28 mouse cellular contexts compared by ENCODE assay signal in the genomic region with DNA sequence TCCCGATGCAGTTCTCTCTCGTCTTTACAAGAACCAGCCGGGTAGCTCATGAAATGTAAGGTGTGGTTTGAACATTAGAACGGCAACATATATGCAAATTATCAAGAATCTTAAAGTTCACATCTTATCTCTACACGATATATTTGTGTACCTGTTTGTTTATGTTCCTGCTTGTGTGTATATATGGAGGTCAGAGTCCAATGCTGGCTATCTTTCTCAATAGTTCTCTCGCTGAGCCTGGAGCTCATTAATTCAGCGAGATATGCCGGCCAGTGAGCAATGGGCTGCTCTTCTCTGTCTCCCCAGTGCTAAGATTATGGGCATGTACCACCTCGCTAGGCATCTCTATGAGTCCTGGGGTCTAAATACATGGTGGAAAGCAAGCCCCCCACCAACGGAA. TPM values are rescaled to one million over a fixed set of nuclear protein-coding genes. Genes with fewer than 3 reads are reported as not detected.
A peak's percentile ranks its signal among the peaks of the same experiment; 100 is the strongest.
DNase-seq lines count a peak whose midpoint lies in the region; ATAC-seq and TF ChIP-seq lines count a peak whose summit lies in the region.
"Had no signal": no experiment of that assay in that cellular context is flagged by ENCODE, and none has a peak within 500 bp of the region (broad histone marks: within the 10 kb centered on the region; RNA-seq: fewer than 3 reads in every experiment).

No protein-coding gene starts in this region.

- ATAC-seq in intestine, postnatal 0 days, result peak; percentile 36; the same call in 1 of the 2 replicates
- ATAC-seq in intestine, embryonic 15.5 days, result no peak
- ATAC-seq in liver, postnatal 0 days, result peak; percentile 76
- ATAC-seq: activated CD4-positive, CD25-positive, alpha-beta regulatory T cell, adult 4 months; CD4-positive, CD25-positive, alpha-beta regulatory T cell, adult 4 months; forebrain, embryonic 14.5 days; forebrain, embryonic 16.5 days; Patski had no signal

- TF ChIP-seq CTCF in intestine, postnatal 0 days (IDR thresholded peaks at IDR 0.05; ENCODE audit: low read depth), result no peak
- no peak for TF ChIP-seq CTCF in liver, postnatal 0 days (IDR thresholded peaks at IDR 0.05; ENCODE audit: low read depth)
- no peak for TF ChIP-seq CTCF in small intestine, adult 2 months (IDR thresholded peaks at IDR 0.05; ENCODE audit: extremely low read depth, insufficient read length, insufficient replicate concordance, low read depth, low read length)

- no peak for TF ChIP-seq POLR2A in small intestine, adult 2 months (IDR thresholded peaks at IDR 0.05; ENCODE audit: low read depth, low read length)

- 72% methylated on average over 10 of the region's 10 CpGs for WGBS in intestine, postnatal 0 days
- 87% methylated on average over 10 of the region's 10 CpGs for WGBS in intestine, embryonic 15.5 days
- 71% methylated on average over 10 of the region's 10 CpGs for WGBS in liver, postnatal 0 days (ENCODE audit: insufficient replicate concordance)
- WGBS in small intestine, adult 2 months, result 49% methylated on average over 10 of the region's 10 CpGs

- no peak overlapping the region for H3K4me2 ChIP-seq in intestine, postnatal 0 days (replicated peaks; ENCODE audit: low read depth)
- no peak overlapping the region for H3K4me2 ChIP-seq in intestine, embryonic 15.5 days (replicated peaks)
- no peak overlapping the region for H3K4me2 ChIP-seq in liver, postnatal 0 days (ENCODE audit: low read depth, low read length)
- H3K4me2 ChIP-seq: embryonic facial prominence, embryonic 13.5 days; embryonic facial prominence, embryonic 15.5 days; forebrain, embryonic 12.5 days had no signal

- no peak for DNase-seq in liver, postnatal 0 days
- no peak for DNase-seq in liver
- DNase-seq: adrenal gland, adult 8-10 months; adrenal gland, postnatal 14 days; adrenal gland, postnatal 36 days; B cell, adult 2 months; cerebellum, adult 11 months; cerebellum, adult 18-20 months; cerebellum, adult 8-10 months; cerebellum, adult 9-11 months; cerebellum, postnatal 14 days; cerebellum, postnatal 36 days; embryo, embryonic 11 days had no signal

- no peaks in the 10 kb centered on the region; the same call in 1 of the 2 replicates for H3K36me3 ChIP-seq in intestine, postnatal 0 days (ENCODE audit: control insufficient read depth, insufficient read depth)
- no peaks in the 10 kb centered on the region for H3K36me3 ChIP-seq in intestine, embryonic 15.5 days
- no peaks in the 10 kb centered on the region for H3K36me3 ChIP-seq in liver, postnatal 0 days (replicated peaks; ENCODE audit: insufficient read depth, low read length)
- no peaks in the 10 kb centered on the region for H3K36me3 ChIP-seq in small intestine, adult 2 months (ENCODE audit: control insufficient read depth, insufficient read depth, low read length)
- H3K36me3 ChIP-seq: embryonic facial prominence, embryonic 13.5 days; embryonic facial prominence, embryonic 15.5 days; forebrain, embryonic 10.5 days; forebrain, embryonic 12.5 days; G1E had no signal

- no peak overlapping the region for H3K4me3 ChIP-seq in intestine, postnatal 0 days (ENCODE audit: low read depth, low read length)
- H3K4me3 ChIP-seq in intestine, embryonic 15.5 days (replicated peaks), result no peak overlapping the region
- H3K4me3 ChIP-seq in liver, postnatal 0 days (ENCODE audit: low read depth, low read length), result no peak overlapping the region
- no peak overlapping the region for H3K4me3 ChIP-seq in small intestine, adult 2 months (ENCODE audit: low read depth, low read length)
- H3K4me3 ChIP-seq: embryonic facial prominence, embryonic 13.5 days; embryonic facial prominence, embryonic 15.5 days; erythroblast, embryonic 14.5 days; forebrain, embryonic 10.5 days; forebrain, embryonic 12.5 days had no signal

- H3K27ac ChIP-seq in intestine, postnatal 0 days (ENCODE audit: low read depth, low read length), result no peak overlapping the region
- H3K27ac ChIP-seq in intestine, embryonic 15.5 days, result no peak overlapping the region
- peak overlapping the region; percentile 83 for H3K27ac ChIP-seq in liver, postnatal 0 days (ENCODE audit: low read depth)
- H3K27ac ChIP-seq in small intestine, adult 2 months (ENCODE audit: insufficient read depth, low read depth, low read length), result peak overlapping the region; percentile 89
- H3K27ac ChIP-seq: embryonic facial prominence, embryonic 13.5 days; embryonic facial prominence, embryonic 15.5 days; forebrain, embryonic 10.5 days; forebrain, embryonic 12.5 days had no signal

- no peak for TF ChIP-seq EP300 in liver, postnatal 0 days (IDR thresholded peaks at IDR 0.05; ENCODE audit: low read depth)

- no peak overlapping the region for H3K9ac ChIP-seq in intestine, postnatal 0 days (ENCODE audit: low read depth, low read length)
- no peak overlapping the region for H3K9ac ChIP-seq in intestine, embryonic 15.5 days
- H3K9ac ChIP-seq in liver, postnatal 0 days (replicated peaks), result no peak overlapping the region
- H3K9ac ChIP-seq: embryonic facial prominence, embryonic 13.5 days; embryonic facial prominence, embryonic 15.5 days; forebrain, embryonic 12.5 days had no signal

- no peaks in the 10 kb centered on the region for H3K27me3 ChIP-seq in intestine, postnatal 0 days (replicated peaks; ENCODE audit: control insufficient read depth, insufficient read depth, low read length)
- H3K27me3 ChIP-seq in intestine, embryonic 15.5 days (replicated peaks), result no peaks in the 10 kb centered on the region
- no peaks in the 10 kb centered on the region for H3K27me3 ChIP-seq in liver, postnatal 0 days (ENCODE audit: insufficient read depth, low read length)
- no peaks in the 10 kb centered on the region for H3K27me3 ChIP-seq in small intestine, adult 2 months (ENCODE audit: control insufficient read depth, insufficient read depth, low read length)
- H3K27me3 ChIP-seq: CH12.LX; embryonic facial prominence, embryonic 13.5 days; embryonic facial prominence, embryonic 15.5 days; forebrain, embryonic 12.5 days; Patski had no signal

- H3K4me1 ChIP-seq in intestine, postnatal 0 days (replicated peaks; ENCODE audit: control insufficient read depth, insufficient read depth, low read length), result no peaks in the 10 kb centered on the region
- H3K4me1 ChIP-seq in intestine, embryonic 15.5 days (replicated peaks), result no peaks in the 10 kb centered on the region
- H3K4me1 ChIP-seq in liver, postnatal 0 days (ENCODE audit: insufficient read depth), result peaks cover 17% of the 10 kb centered on the region; the same call in 1 of the 2 replicates
- peaks cover 22% of the 10 kb centered on the region for H3K4me1 ChIP-seq in small intestine, adult 2 months (ENCODE audit: control insufficient read depth, insufficient read depth, insufficient read length, low read length)
- H3K4me1 ChIP-seq: embryonic facial prominence, embryonic 13.5 days; embryonic facial prominence, embryonic 15.5 days; forebrain, embryonic 10.5 days; forebrain, embryonic 12.5 days had no signal

- no peaks in the 10 kb centered on the region for H3K9me3 ChIP-seq in intestine, postnatal 0 days (ENCODE audit: control insufficient read depth)
- no peaks in the 10 kb centered on the region for H3K9me3 ChIP-seq in intestine, embryonic 15.5 days
- H3K9me3 ChIP-seq in liver, postnatal 0 days (ENCODE audit: low read length), result no peaks in the 10 kb centered on the region
- H3K9me3 ChIP-seq: embryonic facial prominence, embryonic 13.5 days; embryonic facial prominence, embryonic 15.5 days; forebrain, embryonic 10.5 days; forebrain, embryonic 12.5 days had no signal

RNA-seq across cellular contexts. Expression of a gene that starts 18.8 kb away (rescaled TPM):
- 0.12 TPM in 1 of 2 replicates, not detected in the other for polyA plus RNA-seq in intestine, postnatal 0 days (2015; fragmentation: Nextera tagmentation; extraction: Ambion mirVana)
- 0.16 and 0.21 TPM in 2 replicates for polyA plus RNA-seq in intestine, embryonic 15.5 days (2015; fragmentation: Nextera tagmentation; extraction: Ambion mirVana)
- polyA plus RNA-seq in liver, postnatal 0 days (2015; fragmentation: Nextera tagmentation; extraction: Ambion mirVana), result 0.05 TPM in 1 of 2 replicates, not detected in the other
- polyA plus RNA-seq in small intestine, adult 2 months (2012; rRNA removed), result 0.05 TPM in 1 of 2 replicates, not detected in the other
- polyA plus RNA-seq: forebrain, embryonic 14.5 days; G1E; Patski had no signal

Comparison
In these comparisons a context has a peak if more than half of its experiments do, and no peak if none do; other contexts are left out.
1. H3K27ac ChIP-seq: peak in liver, postnatal 0 days (single experiment) and small intestine, adult 2 months (single experiment); none in intestine, postnatal 0 days (single experiment) and intestine, embryonic 15.5 days (single experiment).